Mouse (Mus musculus): ENCODE data around the gene Ttc19.
"Not testable (repeated sequence)": the region's sequence is repeated elsewhere in the genome, so short reads cannot be mapped to it uniquely, and the experiment has no call there.

Gene Ttc19

GRCm38 (mm10) chr11:62284020-62284419, 2.7 kb downstream of the Ttc19 start:
- DNase-seq (ENCODE audit: low spot score in 2 of 2) = not testable (repeated sequence)

- DNase-seq (ENCODE audit: low spot score in 2 of 2) = no peak
Observed at GRCm38 (mm10) chr11:62285020-62285419, 3.7 kb downstream of the Ttc19 start.

GRCm38 (mm10) chr11:62287700-62288099, 6.4 kb downstream of the Ttc19 start:
- DNase-seq (ENCODE audit: low spot score in 2 of 2) = no peak

GRCm38 (mm10) chr11:62294121-62294520, 12.8 kb downstream of the Ttc19 start:
- no peak for DNase-seq (ENCODE audit: low spot score in 2 of 2)

GRCm38 (mm10) chr11:62298883-62299282, 17.6 kb downstream of the Ttc19 start:
- DNase-seq (ENCODE audit: low spot score in 2 of 2) = no peak

- DNase-seq (ENCODE audit: low spot score in 2 of 2) = peak; percentile 31 to 43
Observed at GRCm38 (mm10) chr11:62305866-62306265, 24.6 kb downstream of the Ttc19 start.

GRCm38 (mm10) chr11:62309296-62309695, 28.0 kb downstream of the Ttc19 start:
- no peak for DNase-seq (ENCODE audit: low spot score in 2 of 2)

- no peak for DNase-seq (ENCODE audit: low spot score in 2 of 2)
Observed at GRCm38 (mm10) chr11:62314984-62315383, 33.7 kb downstream of the Ttc19 start.

GRCm38 (mm10) chr11:62317746-62318145, 36.5 kb downstream of the Ttc19 start:
- peak; percentile 51 to 81 for DNase-seq (ENCODE audit: low spot score in 2 of 2)

- DNase-seq (ENCODE audit: low spot score in 2 of 2) = no peak
Observed at GRCm38 (mm10) chr11:62320097-62320496, 38.8 kb downstream of the Ttc19 start.

- no peak for DNase-seq (ENCODE audit: low spot score in 2 of 2)
Observed at GRCm38 (mm10) chr11:62323659-62324058, 42.4 kb downstream of the Ttc19 start.

GRCm38 (mm10) chr11:62331141-62331540, 49.9 kb downstream of the Ttc19 start:
- DNase-seq (ENCODE audit: low spot score in 2 of 2) = no peak

- no peak for DNase-seq (ENCODE audit: low spot score in 2 of 2)
Observed at GRCm38 (mm10) chr11:62332228-62332627, 51.0 kb downstream of the Ttc19 start.

- DNase-seq (ENCODE audit: low spot score in 2 of 2) = no peak
Observed at GRCm38 (mm10) chr11:62343002-62343401, 61.7 kb downstream of the Ttc19 start.

GRCm38 (mm10) chr11:62351948-62352347, 70.7 kb downstream of the Ttc19 start:
- no peak for DNase-seq (ENCODE audit: low spot score in 2 of 2)

GRCm38 (mm10) chr11:62355216-62355615, 73.9 kb downstream of the Ttc19 start:
- no peak for DNase-seq (ENCODE audit: low spot score in 2 of 2)

- DNase-seq (ENCODE audit: low spot score in 2 of 2) = no peak
Observed at GRCm38 (mm10) chr11:62366879-62367278, 85.6 kb downstream of the Ttc19 start.

GRCm38 (mm10) chr11:62369924-62370323, 88.7 kb downstream of the Ttc19 start:
- DNase-seq (ENCODE audit: low spot score in 2 of 2) = no peak

- DNase-seq (ENCODE audit: low spot score in 2 of 2) = no peak
Observed at GRCm38 (mm10) chr11:62371776-62372175, 90.5 kb downstream of the Ttc19 start.

GRCm38 (mm10) chr11:62377202-62377851, 96.1 kb downstream of the Ttc19 start:
- not testable (repeated sequence) for DNase-seq (ENCODE audit: low spot score in 2 of 2)

All from left cerebral cortex, adult 9 months (tissue).